Mouse (Mus musculus) heart, adult 2 months (tissue): ENCODE results near the gene Sulf2.

Experiments used
- CTCF ChIP-seq: fragments of 200-600 bp; IDR thresholded peaks from 2 replicates; pipeline ENCODE4 v1.8.1; 2022; ENCODE audit warnings: antibody characterized with exemption, mild to moderate bottlenecking, moderate library complexity
- EP300 ChIP-seq: fragments of 200-500 bp; IDR thresholded peaks from 2 replicates; pipeline ENCODE4 v1.6.1; 2011; ENCODE audit warnings: low read depth, low read length, control low read depth; ENCODE audit not compliant: insufficient read depth
- POLR2A ChIP-seq: fragments of 200-500 bp; IDR thresholded peaks from 2 replicates; pipeline ENCODE4 v1.6.1; 2011; ENCODE audit warnings: mild to moderate bottlenecking, low read depth, low read length, control low read depth; ENCODE audit not compliant: insufficient read depth

- no peak for TF ChIP-seq EP300
- no peak for TF ChIP-seq CTCF
- TF ChIP-seq POLR2A = no peak
Measured at GRCm38 (mm10) chr2:166091599-166091998, 63.9 kb downstream of the Sulf2 start.
